11 mouse cellular contexts compared by ENCODE assay signal in genomic region chr19:43520402-43520801, GRCm38 (mm10). TPM values are rescaled to one million over a fixed set of nuclear protein-coding genes. Genes with fewer than 3 reads are reported as not detected.
DNase-seq lines count a peak whose midpoint lies in the region; ATAC-seq and TF ChIP-seq lines count a peak whose summit lies in the region.
"Had no signal": no experiment of that assay in that cellular context is flagged by ENCODE, and none has a peak within 500 bp of the region (broad histone marks: within the 10 kb centered on the region; RNA-seq: fewer than 3 reads in every experiment).

No protein-coding gene starts in this region.

- intact Hi-C loops in heart, postnatal 36 days (cut with DNase I) = no loop called here

- H3K4me1 ChIP-seq in heart, embryonic 12.5 days (replicated peaks) = peaks cover 60% of the 10 kb centered on the region
- peaks cover 23 to 48% of the 10 kb centered on the region in 2 experiments for H3K4me1 ChIP-seq in CH12.LX (ENCODE audit: control insufficient read depth in 1 of 2, insufficient read depth in 2 of 2)
- H3K4me1 ChIP-seq in liver, embryonic 11.5 days (replicated peaks; ENCODE audit: control insufficient read depth, insufficient read depth, low read length) = peaks cover 24% of the 10 kb centered on the region
- peaks cover 18% of the 10 kb centered on the region for H3K4me1 ChIP-seq in midbrain, embryonic 11.5 days (ENCODE audit: control insufficient read depth, insufficient read depth, low read length)

- no peak for TF ChIP-seq CTCF in CH12.LX (conservative IDR thresholded peaks at IDR 0.05 in 1 of 2, IDR thresholded peaks at IDR 0.05 in 1 of 2; ENCODE audit: low read depth in 2 of 2, low read length in 2 of 2)

- H3K9me3 ChIP-seq in heart, embryonic 12.5 days (replicated peaks) = no peaks in the 10 kb centered on the region
- H3K9me3 ChIP-seq in CH12.LX (replicated peaks; ENCODE audit: low read length) = no peaks in the 10 kb centered on the region
- H3K9me3 ChIP-seq in liver, embryonic 11.5 days (ENCODE audit: control insufficient read depth, low read length) = no peaks in the 10 kb centered on the region
- no peaks in the 10 kb centered on the region for H3K9me3 ChIP-seq in midbrain, embryonic 11.5 days (ENCODE audit: control insufficient read depth, low read length)
- H3K9me3 ChIP-seq: midbrain, embryonic 10.5 days had no signal

- peak overlapping the region; percentile 21 for H3K4me3 ChIP-seq in heart, embryonic 12.5 days
- H3K4me3 ChIP-seq in CH12.LX (replicated peaks in 1 of 3; ENCODE audit: low read depth in 2 of 3, low read length in 2 of 3, poor library complexity in 1 of 3) = peak overlapping the region; percentile 52 to 79 (median 54)
- no peak overlapping the region for H3K4me3 ChIP-seq in liver, embryonic 11.5 days (ENCODE audit: low read depth, low read length)
- no peak overlapping the region for H3K4me3 ChIP-seq in midbrain, embryonic 11.5 days (ENCODE audit: low read depth, low read length)
- H3K4me3 ChIP-seq: midbrain, embryonic 10.5 days had no signal

- peak; percentile 61 for TF ChIP-seq EP300 in CH12.LX (IDR thresholded peaks at IDR 0.05; ENCODE audit: low read length)

- no peak for TF ChIP-seq POLR2A in CH12.LX (IDR thresholded peaks at IDR 0.05; ENCODE audit: low read depth, low read length)

- ATAC-seq in heart, embryonic 12.5 days (ENCODE audit: insufficient number of reproducible peaks, low FRiP score) = no peak
- ATAC-seq in liver, embryonic 11.5 days (replicated peaks; ENCODE audit: low FRiP score) = no peak
- no peak for ATAC-seq in midbrain, embryonic 11.5 days (ENCODE audit: low FRiP score)

- 0 out of 2 replicates have a peak overlapping the region, but pooled peaks have one; percentile 40 for H3K9ac ChIP-seq in heart, embryonic 12.5 days
- H3K9ac ChIP-seq in CH12.LX (ENCODE audit: insufficient read depth, low read depth) = peak overlapping the region; percentile 82
- H3K9ac ChIP-seq in liver, embryonic 11.5 days (ENCODE audit: low read depth, low read length) = no peak overlapping the region
- H3K9ac ChIP-seq in midbrain, embryonic 11.5 days (ENCODE audit: low read length) = no peak overlapping the region

- H3K4me2 ChIP-seq in heart, embryonic 12.5 days = peak overlapping the region; percentile 55
- peak overlapping the region; percentile 95 for H3K4me2 ChIP-seq in CH12.LX (ENCODE audit: insufficient read depth, low read depth, poor library complexity, severe bottlenecking)
- peak overlapping the region; percentile 32 for H3K4me2 ChIP-seq in liver, embryonic 11.5 days
- H3K4me2 ChIP-seq in midbrain, embryonic 11.5 days = no peak overlapping the region

- no peaks in the 10 kb centered on the region for H3K27me3 ChIP-seq in heart, embryonic 12.5 days (replicated peaks)
- no peaks in the 10 kb centered on the region for H3K27me3 ChIP-seq in CH12.LX (replicated peaks)
- no peaks in the 10 kb centered on the region for H3K27me3 ChIP-seq in liver, embryonic 11.5 days (replicated peaks; ENCODE audit: control insufficient read depth, insufficient read depth, low read length)
- H3K27me3 ChIP-seq in midbrain, embryonic 11.5 days (ENCODE audit: control insufficient read depth, insufficient read depth, low read length) = no peaks in the 10 kb centered on the region

- H3K36me3 ChIP-seq in heart, embryonic 12.5 days = peaks cover 5% of the 10 kb centered on the region
- H3K36me3 ChIP-seq in CH12.LX (replicated peaks in 1 of 2; ENCODE audit: control insufficient read depth in 1 of 2, insufficient read depth in 1 of 2, low read length in 1 of 2) = peaks cover 19 to 50% of the 10 kb centered on the region in 2 experiments
- H3K36me3 ChIP-seq in liver, embryonic 11.5 days (ENCODE audit: control insufficient read depth, insufficient read depth, low read length) = peaks cover 2% of the 10 kb centered on the region; the same call in 1 of the 2 replicates
- H3K36me3 ChIP-seq in midbrain, embryonic 11.5 days (ENCODE audit: control insufficient read depth, insufficient read depth, low read length) = no peaks in the 10 kb centered on the region; the same call in 1 of the 2 replicates

- 26% methylated on average over 9 of the region's 10 CpGs for WGBS in heart, embryonic 12.5 days
- WGBS in liver, embryonic 11.5 days = 25% methylated on average over 9 of the region's 10 CpGs
- WGBS in midbrain, embryonic 11.5 days = 76% methylated on average over 9 of the region's 10 CpGs

- peaks cover 85% of the 10 kb centered on the region for H3K79me2 ChIP-seq in CH12.LX (replicated peaks; ENCODE audit: control insufficient read depth, extremely low read depth, insufficient read depth, poor library complexity, severe bottlenecking)

- no peak for TF ChIP-seq RAD21 in CH12.LX (IDR thresholded peaks at IDR 0.05; ENCODE audit: low read depth, low read length)

- DNase-seq in heart, postnatal 36 days = no peak
- peak; percentile 72 for DNase-seq in CH12.LX (ENCODE audit: extremely low read depth)
- DNase-seq in T-cell, adult 2 months (ENCODE audit: low spot score) = peak; percentile 19
- DNase-seq in liver, embryonic 11.5 days (ENCODE audit: low spot score) = no peak
- DNase-seq in midbrain, embryonic 11.5 days (ENCODE audit: low spot score, missing footprints) = no peak
- no peak for DNase-seq in kidney, postnatal 25 days
- DNase-seq in lung, postnatal 14 days = no peak
- DNase-seq: cerebellum, adult 11 months; thymus, adult 2 months had no signal

- H3K27ac ChIP-seq in heart, embryonic 12.5 days (ENCODE audit: poor library complexity, severe bottlenecking) = peak overlapping the region; percentile 59
- peak overlapping the region; percentile 61 for H3K27ac ChIP-seq in CH12.LX (ENCODE audit: insufficient read depth, low read depth)
- no peak overlapping the region for H3K27ac ChIP-seq in liver, embryonic 11.5 days (ENCODE audit: low read depth, low read length)
- H3K27ac ChIP-seq in midbrain, embryonic 11.5 days (ENCODE audit: low read depth, low read length) = no peak overlapping the region
- H3K27ac ChIP-seq: midbrain, embryonic 10.5 days had no signal

- dilution Hi-C loops in CH12.LX (cut with MboI; ENCODE audit: extremely low pct_ligation_motif_present, extremely low pct_unique_long_range_greater_than_20kb, low sequenced_read_pairs) = no loop called here

- in situ Hi-C loops in CH12.LX (cut with MboI; ENCODE audit: low pct_ligation_motif_present, low pct_unique_long_range_greater_than_20kb, low sequenced_read_pairs) = loop anchor here (10.0 to 25.0 kb wide), 2 partner anchors 104 to 242 kb away; partner anchors contain the start of genes Cox15 and Cutc

TF ChIP-seq in CH12.LX, 34 proteins besides CTCF, POLR2A, EP300 and RAD21 (continues in another document):
- TF ChIP-seq CHD2 (IDR thresholded peaks at IDR 0.05; ENCODE audit: low read length) (peak; percentile 61; the same call in 1 of the 2 replicates), USF1 (IDR thresholded peaks at IDR 0.05; ENCODE audit: low read depth, low read length) (peak; percentile 39), GABPA (IDR thresholded peaks at IDR 0.05; ENCODE audit: insufficient replicate concordance, low read depth, low read length) (no peak), ZMIZ1 (IDR thresholded peaks at IDR 0.05; ENCODE audit: low read depth, low read length) (no peak), ETS1 (conservative IDR thresholded peaks at IDR 0.05; ENCODE audit: low read depth, low read length) (peak; percentile 58), SIN3A (IDR thresholded peaks at IDR 0.05; ENCODE audit: low read length) (no peak; the same call in 1 of the 2 replicates), JUN (IDR thresholded peaks at IDR 0.05; ENCODE audit: insufficient read depth, low read depth, low read length) (no peak), MYC (IDR thresholded peaks at IDR 0.05; ENCODE audit: low read depth, low read length) (0 out of 2 replicates have a peak, but pooled peaks have one; percentile 16), BHLHE40 (IDR thresholded peaks at IDR 0.05; ENCODE audit: low read depth, low read length) (peak; percentile 94), TBP (conservative IDR thresholded peaks at IDR 0.05; ENCODE audit: low read depth, low read length) (0 out of 2 replicates have a peak, but pooled peaks have one; percentile 18), TCF12 (IDR thresholded peaks at IDR 0.05; ENCODE audit: low read depth, low read length) (no peak), USF2 (conservative IDR thresholded peaks at IDR 0.05; ENCODE audit: low read depth, low read length) (no peak), CHD1 (IDR thresholded peaks at IDR 0.05; ENCODE audit: low read depth, low read length) (0 out of 2 replicates have a peak, but pooled peaks have one; percentile 20), KAT2A (IDR thresholded peaks at IDR 0.05; ENCODE audit: insufficient replicate concordance, low read length) (0 out of 2 replicates have a peak, but pooled peaks have one; percentile 14), MXI1 (IDR thresholded peaks at IDR 0.05; ENCODE audit: low read depth, low read length) (peak; percentile 59), ELF1 (IDR thresholded peaks at IDR 0.05; ENCODE audit: low read depth, low read length) (peak; percentile 72; the same call in 1 of the 2 replicates), PAX5 (IDR thresholded peaks at IDR 0.05; ENCODE audit: low read length) (no peak), SMC3 (IDR thresholded peaks at IDR 0.05; ENCODE audit: low read depth, low read length) (no peak), ZC3H11A (IDR thresholded peaks at IDR 0.05; ENCODE audit: low read depth, low read length) (no peak), POLR2AphosphoS2 (IDR thresholded peaks at IDR 0.05; ENCODE audit: low read depth, low read length) (no peak), IRF4 (IDR thresholded peaks at IDR 0.05; ENCODE audit: low read depth, low read length) (peak; percentile 59; the same call in 1 of the 2 replicates), MAX (IDR thresholded peaks at IDR 0.05; ENCODE audit: low read length) (no peak), ZNF384 (IDR thresholded peaks at IDR 0.05; ENCODE audit: low read depth, low read length) (no peak), JUND (conservative IDR thresholded peaks at IDR 0.05; ENCODE audit: low read depth, low read length) (no peak), E2F4 (IDR thresholded peaks at IDR 0.05; ENCODE audit: insufficient replicate concordance, low read depth, low read length) (no peak), HCFC1 (IDR thresholded peaks at IDR 0.05; ENCODE audit: low read depth, low read length) (0 out of 2 replicates have a peak, but pooled peaks have one; percentile 13), NRF1 (IDR thresholded peaks at IDR 0.05; ENCODE audit: low read depth, low read length) (no peak)

RNA-seq across cellular contexts. Expression of gene Got1, which starts 4.0 kb away (rescaled TPM):
- 180 and 181 TPM in 2 replicates for polyA plus RNA-seq in heart, embryonic 12.5 days (2016; fragmentation: Nextera tagmentation; extraction: Ambion mirVana)
- total RNA-seq in heart, postnatal 36 days (2021) = 1,000 to 10,000 TPM in 1 of 2 experiments, 100 to 1,000 TPM in 1; 980 to 1,055 TPM
- total RNA-seq in CH12.LX (2012; rRNA removed) (122 and 131 TPM in 2 replicates), CH12.LX (2014; rRNA removed) (164 and 176 TPM in 2 replicates)
- polyA plus RNA-seq in CH12.LX (2012; ENCODE audit: insufficient read length, low read depth) = 214 and 228 TPM in 2 replicates
- 33.7 and 37.2 TPM in 2 replicates for polyA plus RNA-seq in liver, embryonic 11.5 days (2014; fragmentation: Nextera tagmentation; extraction: Ambion mirVana)
- polyA plus RNA-seq in midbrain, embryonic 11.5 days (2014; fragmentation: Nextera tagmentation; extraction: Ambion mirVana) = 46.6 and 47.0 TPM in 2 replicates

Comparison
In these comparisons a context has a peak if more than half of its experiments do, and no peak if none do; other contexts are left out.
1. H3K27ac ChIP-seq: peak in heart, embryonic 12.5 days (single experiment) and CH12.LX (single experiment); none in liver, embryonic 11.5 days (single experiment) and midbrain, embryonic 11.5 days (single experiment).
2. H3K4me3 ChIP-seq: peak in heart, embryonic 12.5 days (single experiment) and CH12.LX (3 of 3); none in liver, embryonic 11.5 days (single experiment) and midbrain, embryonic 11.5 days (single experiment).
3. H3K9ac ChIP-seq: peak in heart, embryonic 12.5 days (single experiment) and CH12.LX (single experiment); none in liver, embryonic 11.5 days (single experiment) and midbrain, embryonic 11.5 days (single experiment).
4. DNase-seq: peak in CH12.LX (single experiment) and T-cell, adult 2 months (single experiment); none in heart, postnatal 36 days (0 of 2), liver, embryonic 11.5 days (single experiment), midbrain, embryonic 11.5 days (single experiment), kidney, postnatal 25 days (0 of 2) and lung, postnatal 14 days (single experiment).